Mouse (Mus musculus): Measurements from ENCODE around the gene Tyk2. TPM values are rescaled to one million over a fixed set of nuclear protein-coding genes. Genes with fewer than 3 reads are reported as not detected.

The Tyk2 gene
- polyA plus RNA-seq, 2 experiments: 10.6 to 20.9 TPM

GRCm38 (mm10) chr9:21165041-21165951 lies 34.3 kb upstream of the Tyk2 start, which contains the start of gene Pde4a:
Gene Pde4a, plus strand, starts transcription at chr9:21165714.
- Histone ChIP-seq H3K36me3 (ENCODE audit: control insufficient read depth, insufficient read depth, low read length) (no peaks in the 10 kb centered on the region), H3K9me3 (ENCODE audit: control insufficient read depth, low read length) (no peaks in the 10 kb centered on the region), H3K9ac (ENCODE audit: low read depth, low read length, severe bottlenecking) (peak within 1 kb of the TSS; percentile 48), H3K4me3 (replicated peaks; ENCODE audit: low read length) (peak within 1 kb of the TSS; percentile 49), H3K27me3 (ENCODE audit: control insufficient read depth, insufficient read depth, low read length) (peaks cover 54% of the 10 kb centered on the region), H3K4me1 (ENCODE audit: control insufficient read depth, insufficient read depth, low read length) (peaks cover 32% of the 10 kb centered on the region), H3K27ac (replicated peaks; ENCODE audit: low read depth, low read length) (no peak within 1 kb of the TSS), H3K4me2 (replicated peaks; ENCODE audit: low read depth, low read length, severe bottlenecking) (peak within 1 kb of the TSS; percentile 86)
- 4% methylated on average over 49 of the region's 86 CpGs for WGBS
- peak; percentile 30 for DNase-seq (ENCODE audit: low spot score)
- no peak for ATAC-seq (ENCODE audit: low FRiP score, low read depth)
- TF ChIP-seq POLR2A (IDR thresholded peaks at IDR 0.05; ENCODE audit: borderline replicate concordance, extremely low read depth, insufficient read depth, insufficient read length): no peak

- Histone ChIP-seq H3K4me1 (ENCODE audit: control insufficient read depth, insufficient read depth, low read length) (peaks cover 32% of the 10 kb centered on the region), H3K27ac (replicated peaks; ENCODE audit: low read depth, low read length) (no peak overlapping the region), H3K4me3 (replicated peaks; ENCODE audit: low read length) (peak overlapping the region; percentile 24), H3K9me3 (ENCODE audit: control insufficient read depth, low read length) (no peaks in the 10 kb centered on the region), H3K4me2 (replicated peaks; ENCODE audit: low read depth, low read length, severe bottlenecking) (peak overlapping the region; percentile 31), H3K27me3 (ENCODE audit: control insufficient read depth, insufficient read depth, low read length) (peaks cover 54% of the 10 kb centered on the region), H3K9ac (ENCODE audit: low read depth, low read length, severe bottlenecking) (no peak overlapping the region), H3K36me3 (ENCODE audit: control insufficient read depth, insufficient read depth, low read length) (no peaks in the 10 kb centered on the region)
- no peak for DNase-seq (ENCODE audit: low spot score)
- ATAC-seq (ENCODE audit: low FRiP score, low read depth): no peak
- no peak for TF ChIP-seq POLR2A (IDR thresholded peaks at IDR 0.05; ENCODE audit: borderline replicate concordance, extremely low read depth, insufficient read depth, insufficient read length)
- 2% methylated on average over 26 of the region's 26 CpGs for WGBS
These were observed 33.0 kb upstream of the Tyk2 start for GRCm38 (mm10) chr9:21164072-21164471.

GRCm38 (mm10) chr9:21163086-21164050 lies 32.3 kb upstream of the Tyk2 start:
- 39% methylated on average over 11 of the region's 11 CpGs for whole genome bisulfite sequencing
- Histone ChIP-seq H3K9me3 (ENCODE audit: control insufficient read depth, low read length) (no peaks in the 10 kb centered on the region), H3K4me1 (ENCODE audit: control insufficient read depth, insufficient read depth, low read length) (peaks cover 29% of the 10 kb centered on the region), H3K9ac (ENCODE audit: low read depth, low read length, severe bottlenecking) (no peak overlapping the region), H3K27ac (replicated peaks; ENCODE audit: low read depth, low read length) (no peak overlapping the region), H3K4me3 (replicated peaks; ENCODE audit: low read length) (peak overlapping the region; percentile 24; the same call in 1 of the 2 replicates), H3K4me2 (replicated peaks; ENCODE audit: low read depth, low read length, severe bottlenecking) (peak overlapping the region; percentile 31; the same call in 1 of the 2 replicates), H3K36me3 (ENCODE audit: control insufficient read depth, insufficient read depth, low read length) (no peaks in the 10 kb centered on the region), H3K27me3 (ENCODE audit: control insufficient read depth, insufficient read depth, low read length) (peaks cover 54% of the 10 kb centered on the region)
- no peak for ATAC-seq (ENCODE audit: low FRiP score, low read depth)
- DNase-seq (ENCODE audit: low spot score): no peak
- TF ChIP-seq POLR2A (IDR thresholded peaks at IDR 0.05; ENCODE audit: borderline replicate concordance, extremely low read depth, insufficient read depth, insufficient read length): no peak

GRCm38 (mm10) chr9:21161209-21161909 lies 30.3 kb upstream of the Tyk2 start:
- H3K27ac ChIP-seq (replicated peaks; ENCODE audit: low read depth, low read length): no peak overlapping the region
- WGBS: under 1% methylated on average over 52 of the region's 52 CpGs
- DNase-seq (ENCODE audit: low spot score) (peak; percentile 92), ATAC-seq (ENCODE audit: low FRiP score, low read depth) (peak; percentile 73)
- H3K36me3 ChIP-seq (ENCODE audit: control insufficient read depth, insufficient read depth, low read length): no peaks in the 10 kb centered on the region
- H3K4me1 ChIP-seq (ENCODE audit: control insufficient read depth, insufficient read depth, low read length): peaks cover 14% of the 10 kb centered on the region
- H3K4me3 ChIP-seq (replicated peaks; ENCODE audit: low read length): peak overlapping the region; percentile 54
- peak overlapping the region; percentile 85 for H3K4me2 ChIP-seq (replicated peaks; ENCODE audit: low read depth, low read length, severe bottlenecking)
- 0 out of 2 replicates have a peak, but pooled peaks have one; percentile 23 for TF ChIP-seq POLR2A (IDR thresholded peaks at IDR 0.05; ENCODE audit: borderline replicate concordance, extremely low read depth, insufficient read depth, insufficient read length)
- H3K9ac ChIP-seq (ENCODE audit: low read depth, low read length, severe bottlenecking): peak overlapping the region; percentile 65
- H3K27me3 ChIP-seq (ENCODE audit: control insufficient read depth, insufficient read depth, low read length): peaks cover 44% of the 10 kb centered on the region
- H3K9me3 ChIP-seq (ENCODE audit: control insufficient read depth, low read length): no peaks in the 10 kb centered on the region
